Mouse (Mus musculus) brain, embryonic 18.5 days (tissue): ENCODE measurements around the gene Slc25a27.

Experiments
- DNase-seq: peaks from one replicate; pipeline ENCODE4 v3.0.0-alpha.2; 2012; ENCODE audit warnings: low read depth, low spot score

The Slc25a27 gene

DNA sequence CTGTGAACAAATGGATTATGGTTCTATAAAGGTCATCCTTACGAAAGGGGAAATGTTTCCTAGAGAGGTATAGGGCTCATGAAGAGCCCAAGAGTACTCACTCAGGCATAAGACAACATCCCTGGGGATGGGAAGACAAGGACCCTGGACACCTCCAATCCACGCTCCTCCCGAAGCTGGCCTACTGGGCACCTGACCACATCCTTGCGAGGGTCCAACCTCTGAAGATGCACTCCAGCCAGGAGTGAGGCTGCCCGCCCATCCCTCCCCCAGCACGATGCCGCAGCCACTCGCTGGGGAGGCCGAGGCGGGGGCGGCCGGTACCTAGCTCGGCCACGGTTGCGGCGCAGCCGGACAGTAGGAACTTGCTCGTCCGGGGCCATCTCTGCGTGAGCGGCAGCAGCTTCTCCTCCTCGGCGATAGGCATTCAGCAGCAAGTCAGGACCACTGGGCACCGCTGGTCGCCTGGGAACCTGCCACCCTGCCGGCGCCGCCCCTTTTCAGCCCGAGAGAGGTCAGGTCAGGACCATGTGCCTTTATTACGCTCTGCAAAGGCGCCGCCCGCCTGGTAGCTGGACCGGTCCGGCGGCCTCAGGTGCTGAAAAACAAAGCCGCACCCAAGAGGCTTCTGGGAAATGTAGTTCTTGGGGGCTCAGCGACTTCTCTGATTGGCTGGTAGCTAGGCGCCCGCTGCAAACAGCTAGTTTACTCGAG lies at the start of gene Slc25a27:
Gene Slc25a27 (minus strand): TSS at position 639 of the 714 bp plus-strand sequence.
- peak; percentile 84 for DNase-seq

DNA sequence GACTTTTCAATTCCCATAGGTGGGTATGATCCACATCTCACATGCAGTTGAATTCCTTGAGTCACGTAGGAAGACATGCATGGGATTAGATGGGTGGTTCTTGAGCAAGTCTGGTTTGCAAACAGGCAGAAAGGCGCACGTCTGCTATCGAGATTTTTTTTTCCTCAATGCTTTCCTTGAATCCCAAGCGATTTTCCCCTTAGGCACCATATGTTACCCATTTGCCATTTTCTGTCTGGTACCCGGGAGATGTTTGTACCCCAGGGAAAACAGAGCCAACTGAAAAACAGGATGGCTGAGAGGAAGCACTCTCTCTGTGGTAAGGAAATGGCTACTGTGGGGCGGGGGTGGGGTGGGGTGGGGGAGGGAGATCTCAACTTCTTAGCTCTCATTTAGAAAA lies 49.6 kb upstream of the Slc25a27 start:
- DNase-seq = no peak

DNA sequence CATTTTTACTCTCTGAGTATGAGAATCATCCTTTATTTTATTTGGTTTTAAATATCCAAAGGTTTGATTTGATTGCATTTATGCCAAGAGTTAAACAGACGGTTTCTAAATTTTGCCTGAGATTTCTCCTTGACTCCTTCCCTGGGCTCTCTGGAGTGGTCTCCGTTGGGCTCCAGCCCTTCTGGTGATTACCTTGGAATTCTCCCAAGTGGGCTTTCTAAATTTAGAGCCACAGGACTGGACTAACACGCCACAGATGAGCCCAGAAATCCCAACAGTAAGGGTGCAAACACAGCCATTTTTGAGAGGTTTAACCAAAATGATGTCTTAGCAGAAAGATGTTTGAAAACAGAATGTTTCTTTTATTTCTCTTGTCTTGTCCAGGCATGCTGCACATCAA lies 47.2 kb upstream of the Slc25a27 start:
- no peak for DNase-seq

DNA sequence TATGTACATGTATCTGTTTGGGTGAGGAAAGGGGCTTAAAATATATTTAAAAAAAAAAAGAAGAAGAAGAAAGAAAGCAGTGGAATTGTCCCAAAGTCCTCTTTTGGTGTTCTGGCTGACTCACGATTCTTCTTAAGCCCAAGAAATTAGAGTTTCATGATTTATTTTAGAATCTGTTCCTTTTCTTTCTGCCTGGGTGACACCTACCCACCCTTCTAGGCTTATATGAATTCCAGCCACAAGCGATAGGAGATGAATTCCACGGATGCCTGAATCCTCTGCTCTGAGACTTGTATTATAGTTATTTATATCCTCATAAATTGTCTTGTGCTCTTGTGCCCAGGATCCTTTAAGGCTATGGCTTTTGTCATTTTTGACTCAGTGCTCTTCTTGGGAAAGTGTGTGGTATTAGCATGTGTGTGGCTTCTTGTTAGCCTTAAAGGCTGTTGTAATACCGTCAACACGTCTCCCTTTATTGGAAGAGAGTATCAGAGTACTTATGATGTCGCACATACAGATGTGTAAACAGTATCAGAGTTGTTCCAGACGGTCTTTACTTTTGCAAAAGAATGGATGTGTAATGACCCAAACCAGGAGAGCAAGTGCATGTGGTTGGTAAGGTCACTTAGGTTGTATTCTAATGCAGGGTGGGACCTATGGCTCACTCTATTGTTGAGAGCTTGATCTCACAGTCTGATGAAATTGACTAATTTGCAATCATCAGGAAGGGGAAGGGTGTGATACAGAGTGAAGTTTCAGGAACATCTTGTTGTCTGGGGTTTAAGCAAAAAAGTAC lies 44.7 kb upstream of the Slc25a27 start:
- DNase-seq = no peak

DNA sequence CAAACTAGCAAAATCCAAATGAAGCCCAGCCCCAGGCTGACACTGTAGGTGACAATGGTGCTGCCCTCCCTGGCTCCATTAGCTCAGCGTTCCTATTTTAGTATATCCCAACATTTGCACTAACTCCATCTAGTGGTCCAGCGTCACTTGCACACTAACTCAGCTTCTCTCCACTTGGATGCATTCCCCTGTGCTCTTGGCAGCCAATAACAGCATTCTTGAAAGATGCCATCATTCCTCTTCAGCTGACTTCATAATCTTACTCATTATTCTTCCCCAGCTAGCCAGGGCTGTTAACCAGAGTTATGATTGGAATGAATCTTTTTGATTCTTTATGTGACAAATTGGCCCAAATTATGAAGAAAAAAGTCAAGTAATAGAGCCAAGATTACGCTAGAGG lies 40.2 kb upstream of the Slc25a27 start:
- no peak for DNase-seq

DNA sequence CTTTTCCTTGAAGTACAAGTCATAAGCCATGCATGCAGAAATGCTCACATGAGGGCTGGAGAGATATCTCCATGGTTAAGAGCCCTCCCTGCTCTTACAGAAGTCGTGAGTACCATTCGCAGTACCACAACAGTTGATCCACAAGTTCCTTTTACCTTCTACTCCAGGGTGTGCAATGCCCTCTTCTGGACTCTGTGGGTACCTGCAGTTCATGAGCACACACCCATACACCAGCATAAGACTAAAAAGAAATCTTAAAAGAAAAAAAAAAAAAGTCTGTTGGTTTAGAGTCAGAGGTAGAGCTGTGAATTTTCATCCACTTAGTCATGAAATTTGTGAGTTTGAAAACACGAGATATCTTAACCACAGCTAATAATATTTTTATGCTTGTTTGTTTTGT lies 39.7 kb upstream of the Slc25a27 start:
- DNase-seq = no peak

DNA sequence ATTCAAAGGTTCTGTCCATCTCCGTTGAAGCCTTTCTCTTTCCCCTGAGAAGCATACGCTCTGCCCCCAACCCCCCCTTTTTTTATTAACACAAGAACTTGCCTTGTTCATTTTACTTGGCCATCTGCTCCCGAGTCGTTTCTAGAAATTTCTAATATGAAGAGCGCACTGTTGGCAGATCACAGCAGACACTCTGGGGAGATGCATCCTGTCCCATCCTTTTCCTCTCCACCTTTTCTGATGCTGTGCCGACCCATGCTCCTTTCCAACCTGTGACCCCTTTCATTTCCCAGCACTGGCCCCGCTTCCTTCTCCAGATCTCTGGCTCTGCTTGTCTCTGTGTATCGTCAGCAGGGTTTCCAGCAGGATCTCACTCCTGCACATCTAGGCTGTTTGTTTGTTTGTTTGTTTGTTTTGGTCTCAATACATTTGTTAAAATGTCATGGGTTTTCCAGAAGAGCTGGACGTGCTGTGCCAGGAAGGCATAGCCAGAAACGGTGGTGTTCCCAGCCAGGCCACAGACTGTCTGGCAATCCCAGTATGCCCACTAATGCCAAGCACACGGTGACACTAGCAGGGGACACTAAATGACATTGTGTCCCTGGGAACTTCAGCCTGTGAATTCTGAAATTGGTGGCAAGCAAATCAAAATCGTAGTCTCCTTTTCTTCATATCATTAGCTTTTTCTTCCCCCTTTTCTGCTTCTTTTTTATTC lies 37.4 kb upstream of the Slc25a27 start:
- no peak for DNase-seq

DNA sequence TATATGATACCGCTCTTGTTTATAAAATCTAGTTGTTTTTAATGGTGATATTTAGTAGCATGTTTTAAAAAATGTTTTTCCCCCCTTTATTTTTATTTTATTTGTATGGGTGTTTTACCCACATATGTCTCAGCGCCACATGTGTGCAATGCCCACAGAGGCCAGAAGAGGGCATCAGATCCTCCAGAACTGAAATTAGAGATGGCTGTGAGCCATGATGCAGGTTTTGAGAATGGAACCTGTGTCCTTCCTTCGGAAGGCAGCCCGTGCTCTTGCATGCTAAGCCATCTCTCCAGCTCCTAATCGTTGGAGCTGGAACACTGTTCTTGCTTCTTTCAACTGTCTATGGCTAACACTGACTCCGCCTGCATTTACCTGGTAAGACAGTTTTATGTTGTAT lies 34.0 kb upstream of the Slc25a27 start:
- no peak for DNase-seq

DNA sequence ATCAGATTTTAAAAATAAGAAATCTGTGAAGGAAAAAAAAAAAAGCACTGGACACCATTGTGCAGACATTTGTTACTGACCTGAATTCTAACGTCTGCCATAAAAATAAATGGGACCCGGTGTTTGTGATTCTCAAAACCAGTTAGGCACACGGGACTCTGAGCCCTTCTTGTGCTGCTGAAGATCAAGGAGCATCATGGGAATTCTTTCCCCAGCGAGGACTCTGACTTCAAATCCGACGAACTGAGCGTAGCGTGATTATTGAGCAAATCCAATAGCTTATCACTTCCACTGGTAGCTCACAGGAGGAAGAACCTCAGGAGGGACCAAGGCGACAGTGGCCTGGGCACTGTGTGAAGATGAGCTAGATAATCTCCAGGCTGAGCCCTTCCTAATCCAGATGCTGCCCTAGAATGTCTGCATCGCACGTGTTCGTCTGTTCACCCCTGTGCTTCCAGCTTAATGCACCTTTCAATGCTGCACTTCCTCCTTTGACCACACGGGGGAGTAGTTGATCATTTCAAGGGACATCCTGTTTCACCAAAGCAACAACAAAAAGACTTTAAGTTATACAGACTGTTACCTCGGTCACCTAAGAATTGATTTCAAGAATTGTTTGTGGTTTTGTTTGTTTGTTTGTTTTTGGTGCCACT lies 32.1 kb upstream of the Slc25a27 start:
- peak; percentile 58 for DNase-seq

DNA sequence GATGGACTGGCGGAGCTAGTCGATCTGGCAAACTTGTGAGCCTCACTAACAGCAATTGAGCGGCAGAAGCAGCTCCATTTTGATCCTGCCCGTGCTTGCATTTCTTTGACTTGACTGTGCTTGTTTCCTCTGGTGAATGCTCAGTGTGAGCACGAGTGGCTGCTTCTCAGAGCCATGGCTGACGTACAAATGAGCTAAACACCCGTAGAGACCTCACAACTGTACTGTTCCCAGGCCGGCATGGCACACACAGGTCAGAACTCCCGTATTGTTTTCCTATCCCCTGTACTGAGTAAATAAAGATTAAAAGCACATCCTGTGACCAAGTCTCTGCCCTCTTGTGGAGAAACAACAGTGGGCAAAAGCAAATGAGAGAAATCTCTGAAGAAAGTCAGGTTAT lies 22.6 kb upstream of the Slc25a27 start:
- no peak for DNase-seq

DNA sequence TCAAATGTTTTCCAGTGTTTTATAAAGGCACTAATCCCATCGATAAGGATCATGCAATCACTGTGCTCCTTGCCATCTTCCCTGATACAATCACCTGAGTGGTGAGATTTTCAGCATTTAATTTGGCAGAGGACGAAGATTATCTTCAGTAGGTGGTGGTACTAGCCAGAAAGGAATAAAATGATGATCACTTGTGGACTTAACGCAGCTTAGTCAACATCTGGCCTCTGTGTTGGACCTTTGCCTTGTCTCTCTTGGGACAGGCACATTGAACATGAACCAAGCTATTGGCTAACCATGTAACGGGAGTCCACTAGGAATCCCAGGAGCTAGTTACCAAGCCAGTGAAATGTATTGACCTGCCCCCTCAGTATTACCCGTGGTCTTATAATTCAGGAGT lies 17.6 kb upstream of the Slc25a27 start:
- DNase-seq = no peak

DNA sequence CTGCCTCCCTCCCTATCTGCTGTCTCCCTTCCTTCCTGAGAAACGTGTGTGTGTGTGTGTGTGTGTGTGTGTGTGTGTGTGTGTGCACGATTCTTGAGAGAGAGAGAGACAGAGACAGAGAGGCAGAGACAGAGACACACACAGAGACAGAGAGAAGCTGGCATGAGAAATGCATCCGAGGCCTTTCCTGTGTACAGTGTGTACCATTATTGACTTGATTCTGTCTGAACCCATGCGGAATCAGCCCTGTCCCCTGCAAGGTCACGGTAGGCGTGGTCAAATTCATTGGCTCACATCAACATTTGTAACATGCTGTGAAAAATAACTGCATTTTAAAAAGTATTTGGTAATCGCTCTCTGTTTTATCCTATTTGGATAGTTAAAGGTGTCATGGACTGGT lies 17.1 kb upstream of the Slc25a27 start:
- DNase-seq = no peak

DNA sequence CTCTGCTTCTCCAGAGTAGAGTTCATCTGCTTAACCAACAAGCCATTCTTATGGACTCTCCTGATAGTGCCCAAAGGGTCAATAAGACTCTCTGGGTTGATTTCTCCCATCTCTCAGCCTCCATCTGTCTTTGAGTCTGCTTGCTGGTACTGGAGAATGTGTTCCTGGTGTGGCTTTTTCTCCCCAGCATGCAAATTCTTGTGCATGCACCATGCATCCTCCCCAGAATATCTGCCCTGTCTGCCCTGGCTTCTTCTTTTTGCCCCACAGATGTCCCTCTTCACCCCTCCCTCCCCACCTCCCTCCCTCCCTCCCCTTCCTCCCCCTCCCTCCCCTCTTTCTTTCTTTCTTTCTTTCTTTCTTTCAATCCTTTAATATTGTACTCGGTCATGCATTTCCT lies 10.3 kb upstream of the Slc25a27 start:
- no peak for DNase-seq

DNA sequence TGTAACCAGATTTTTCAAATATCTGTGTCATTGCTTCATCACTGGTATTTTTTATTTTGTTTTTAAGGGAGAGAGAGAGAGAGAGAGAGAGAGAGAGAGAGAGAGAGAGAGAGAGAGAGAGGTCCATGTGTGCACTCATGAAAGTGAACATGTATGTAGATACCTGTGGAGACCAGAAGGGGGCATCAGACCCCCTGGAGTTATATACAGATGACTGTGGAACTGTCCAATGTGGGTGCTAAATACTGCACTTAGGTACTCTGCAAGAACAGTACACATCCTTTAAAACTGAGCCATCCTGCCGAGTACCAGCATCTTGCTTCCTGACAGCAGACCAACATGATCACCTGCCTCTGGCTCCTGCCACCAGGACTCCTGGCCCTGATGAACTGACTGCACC lies 9.2 kb upstream of the Slc25a27 start:
- DNase-seq = no peak

DNA sequence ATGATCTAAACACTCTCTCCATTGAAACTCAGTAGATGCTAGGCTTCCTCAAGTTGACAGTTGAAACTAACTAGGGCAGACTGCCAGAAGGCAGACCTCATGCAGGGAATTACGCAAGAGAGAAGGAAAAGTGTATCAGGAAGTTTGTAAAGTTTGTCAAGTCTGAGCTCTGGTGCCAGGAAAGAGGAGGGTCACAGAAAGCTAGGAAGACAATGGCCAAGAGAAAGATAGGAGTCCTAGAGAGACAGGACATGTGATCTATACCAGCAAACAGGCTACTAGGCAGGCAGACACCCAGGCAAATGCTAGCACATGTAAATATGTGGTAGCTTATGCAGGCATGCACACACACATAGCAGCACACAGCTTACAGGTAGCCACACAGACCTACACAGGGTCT lies 8.2 kb upstream of the Slc25a27 start:
- no peak for DNase-seq

DNA sequence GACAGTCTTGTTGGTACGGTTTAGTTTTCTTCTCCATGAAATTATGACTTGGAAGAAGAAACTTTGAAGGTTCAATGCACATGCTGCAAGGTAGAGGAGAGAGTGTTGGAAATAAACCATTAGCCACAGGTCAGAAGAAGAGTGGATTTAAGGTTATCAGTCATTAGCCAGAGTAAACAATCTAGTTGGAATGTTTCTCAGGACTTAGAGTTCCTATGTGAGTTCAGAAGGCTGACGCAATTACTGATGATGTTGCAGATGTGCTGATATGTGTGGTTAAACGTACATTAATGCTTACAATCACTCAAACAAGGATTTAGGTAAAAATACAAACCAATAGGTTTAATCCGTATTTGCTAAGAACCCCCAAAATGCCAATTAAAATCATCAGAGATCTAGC lies 4.9 kb upstream of the Slc25a27 start:
- no peak for DNase-seq

DNA sequence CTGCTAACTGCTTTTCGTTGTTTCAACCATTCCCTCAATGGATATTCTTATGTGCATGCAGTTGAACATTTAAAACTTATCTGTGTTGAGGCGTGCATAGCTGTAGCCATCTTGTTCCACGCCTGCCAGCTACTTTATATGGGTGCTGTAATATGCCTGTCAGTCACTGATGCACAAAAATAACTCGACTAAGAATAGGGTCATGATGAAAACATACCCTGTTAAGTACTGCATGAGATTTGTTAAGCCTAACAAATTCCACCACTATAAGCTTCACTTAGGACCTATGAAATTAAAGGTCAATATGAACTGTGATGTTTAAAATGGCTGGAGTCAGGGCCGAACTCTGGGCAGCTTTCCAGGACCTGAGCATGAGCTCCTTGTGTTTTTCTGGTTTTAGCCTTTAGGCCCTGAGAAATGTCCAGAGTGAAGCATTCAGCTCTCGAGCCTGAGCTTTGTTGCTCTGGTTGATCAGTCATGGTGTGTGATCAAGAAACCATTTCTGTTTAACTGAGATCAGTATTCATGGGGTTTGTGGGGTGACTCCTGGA lies 2.2 kb upstream of the Slc25a27 start:
- no peak for DNase-seq

DNA sequence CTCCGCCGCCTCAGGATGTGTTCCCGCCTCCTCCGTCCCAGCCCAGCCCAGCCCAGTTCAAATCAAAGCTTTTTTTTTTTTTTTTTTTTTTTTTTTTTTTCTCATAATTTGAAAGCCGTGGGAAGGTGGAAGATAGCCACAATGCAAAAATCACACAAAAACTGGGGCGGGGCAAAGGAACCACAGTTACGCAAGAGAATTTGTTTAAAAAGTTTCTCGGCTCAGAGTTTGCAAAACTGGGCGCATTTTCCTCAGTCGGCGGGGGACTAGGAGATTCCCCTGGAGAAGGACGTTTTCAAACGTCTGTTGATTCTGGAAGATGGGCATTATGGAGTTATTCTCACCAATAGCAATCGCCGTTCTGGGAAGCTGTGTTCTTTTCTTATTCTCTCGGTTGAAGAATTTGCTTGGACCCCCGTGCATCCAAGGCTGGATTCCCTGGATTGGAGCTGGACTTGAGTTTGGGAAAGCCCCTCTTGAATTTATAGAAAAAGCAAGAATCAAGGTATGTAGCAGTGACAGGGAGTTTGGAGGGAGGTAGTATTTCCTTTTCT lies 353 bp upstream of the Slc25a27 start, which contains the start of gene Cyp39a1:
Gene Cyp39a1 (plus strand): TSS at position 136 of the 554 bp plus-strand sequence.
- no peak for DNase-seq

DNA sequence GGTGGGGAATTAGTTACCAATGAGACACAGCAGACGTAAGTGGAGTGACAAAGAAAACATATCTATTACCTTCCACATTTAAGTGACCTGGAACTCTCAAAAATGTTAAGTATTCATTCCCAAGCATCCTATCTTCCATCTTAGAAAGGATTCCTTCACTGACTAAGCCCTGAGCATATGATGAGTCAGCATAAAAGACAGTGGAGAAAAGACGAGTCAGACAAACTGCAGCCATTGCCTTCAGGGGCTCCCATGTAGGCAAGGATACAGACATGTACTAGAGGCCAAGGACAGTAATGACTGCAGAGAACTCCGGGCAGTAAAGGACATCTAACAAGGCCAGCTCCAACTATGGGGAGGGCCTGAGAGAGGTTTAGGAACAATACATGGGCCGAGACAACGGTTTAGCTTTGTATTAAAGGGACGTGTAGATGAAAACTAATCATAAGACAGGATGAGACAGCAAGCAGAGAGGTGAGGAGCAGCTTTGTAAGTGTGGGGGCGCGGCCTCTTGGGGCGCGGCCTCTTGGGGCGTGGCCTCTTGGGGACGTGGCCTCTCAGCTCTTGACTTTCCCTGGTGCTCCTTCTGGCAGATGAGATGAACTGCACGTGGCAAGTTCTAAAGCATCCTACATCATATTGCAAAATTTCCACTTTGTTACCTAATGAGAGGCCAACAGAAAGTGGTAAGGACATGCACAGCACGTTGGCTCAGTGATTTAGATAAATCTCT lies 15.5 kb downstream of the Slc25a27 start:
- no peak for DNase-seq

DNA sequence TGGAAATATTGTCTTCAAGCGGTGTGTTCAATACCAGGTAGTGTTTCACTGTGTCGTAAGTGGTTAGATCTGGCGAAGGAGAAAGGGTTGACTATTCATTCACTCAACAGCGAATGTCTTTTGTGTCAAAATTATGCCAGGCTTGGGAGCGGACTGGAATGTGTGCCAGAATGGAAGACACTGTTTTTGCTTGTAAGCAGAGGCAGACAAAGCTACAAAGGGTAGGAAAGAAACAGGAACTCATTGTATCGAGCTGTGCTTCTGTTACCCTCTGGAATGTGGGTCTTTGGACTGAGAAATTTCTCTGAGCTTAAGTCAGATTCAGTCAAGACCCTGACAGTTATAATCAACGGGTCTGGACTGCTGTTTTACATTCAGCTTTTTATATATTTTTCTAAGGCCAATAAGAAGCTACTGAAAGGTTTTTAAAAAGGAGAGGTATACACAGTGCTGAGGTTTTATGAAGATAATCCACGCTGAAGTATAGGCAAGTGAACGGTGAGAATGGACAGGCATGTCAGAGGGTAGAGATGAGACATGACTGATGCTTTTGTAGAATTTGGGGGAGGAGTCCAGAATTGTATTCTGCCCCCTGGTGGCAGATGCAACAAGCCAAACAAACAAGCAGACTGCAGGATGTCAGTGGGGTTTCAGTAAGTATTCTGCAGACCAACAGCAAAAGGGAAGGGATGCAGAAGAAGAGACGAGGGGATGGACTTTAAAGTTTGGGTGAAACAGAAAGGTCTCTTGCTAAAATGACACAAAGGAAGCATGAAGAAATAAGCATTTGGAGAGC lies 17.2 kb downstream of the Slc25a27 start:
- DNase-seq = no peak
